Mouse (Mus musculus): ENCODE data around the gene Dlg1. TPM values are rescaled to one million over a fixed set of nuclear protein-coding genes. Genes with fewer than 3 reads are reported as not detected.
A peak's percentile ranks its signal among the peaks of the same experiment; 100 is the strongest.

Dlg1 gene
- total RNA-seq, 1 experiment = 70.3 TPM

- TF ChIP-seq ZNF384 (IDR thresholded peaks at IDR 0.05; ENCODE audit: low read depth, low read length) (no peak), CHD2 (IDR thresholded peaks at IDR 0.05; ENCODE audit: low read depth, low read length) (no peak), ZC3H11A (IDR thresholded peaks at IDR 0.05; ENCODE audit: borderline replicate concordance, low read depth, low read length) (no peak), HCFC1 (IDR thresholded peaks at IDR 0.05; ENCODE audit: borderline replicate concordance, insufficient read depth, low read length) (no peak), MAFK (IDR thresholded peaks at IDR 0.05; ENCODE audit: insufficient read depth, low read depth, low read length) (no peak)
- H3K9ac ChIP-seq (ENCODE audit: insufficient read depth, low read depth, low read length, poor library complexity, severe bottlenecking) = no peak overlapping the region
- in situ Hi-C loops (cut with MboI; ENCODE audit: low sequenced_read_pairs in 2 of 2, unreplicated experiment in 2 of 2) = no loop called here
- H3K27ac ChIP-seq (ENCODE audit: insufficient read depth, low read depth, low read length, poor library complexity, severe bottlenecking) = no peak overlapping the region
- no peak for DNase-seq (ENCODE audit: low read depth, low spot score)
- H3K4me3 ChIP-seq (ENCODE audit: insufficient read depth in 1 of 2, low read depth in 1 of 2, low read length in 2 of 2, poor library complexity in 1 of 2, severe bottlenecking in 1 of 2) = no peak overlapping the region
- H3K9me3 ChIP-seq (ENCODE audit: control insufficient read depth, insufficient read depth, low read depth, low read length) = no peaks in the 10 kb centered on the region
- H3K36me3 ChIP-seq (ENCODE audit: control insufficient read depth, insufficient read depth, low read length, poor library complexity, severe bottlenecking) = peaks cover 1% of the 10 kb centered on the region; the same call in 1 of the 2 replicates
- no peaks in the 10 kb centered on the region for H3K4me1 ChIP-seq (ENCODE audit: control insufficient read depth in 2 of 2, insufficient read depth in 2 of 2, low read length in 2 of 2, poor library complexity in 1 of 2)
Observed at GRCm38 (mm10) chr16:31790056-31790455, 126.8 kb downstream of the Dlg1 start.

GRCm38 (mm10) chr16:31803644-31804043, 140.4 kb downstream of the Dlg1 start:
- no peaks in the 10 kb centered on the region for H3K9me3 ChIP-seq (ENCODE audit: control insufficient read depth, insufficient read depth, low read depth, low read length)
- H3K9ac ChIP-seq (ENCODE audit: insufficient read depth, low read depth, low read length, poor library complexity, severe bottlenecking) = no peak overlapping the region
- in situ Hi-C loops (cut with MboI; ENCODE audit: low sequenced_read_pairs in 2 of 2, unreplicated experiment in 2 of 2) = no loop called here
- peaks cover 2% of the 10 kb centered on the region for H3K36me3 ChIP-seq (ENCODE audit: control insufficient read depth, insufficient read depth, low read length, poor library complexity, severe bottlenecking)
- H3K4me1 ChIP-seq (ENCODE audit: control insufficient read depth in 2 of 2, insufficient read depth in 2 of 2, low read length in 2 of 2, poor library complexity in 1 of 2) = no peaks in the 10 kb centered on the region
- H3K27ac ChIP-seq (ENCODE audit: insufficient read depth, low read depth, low read length, poor library complexity, severe bottlenecking) = no peak overlapping the region
- no peak overlapping the region for H3K4me3 ChIP-seq (ENCODE audit: insufficient read depth in 1 of 2, low read depth in 1 of 2, low read length in 2 of 2, poor library complexity in 1 of 2, severe bottlenecking in 1 of 2)
- no peak for DNase-seq (ENCODE audit: low read depth, low spot score)
- TF ChIP-seq ZNF384 (IDR thresholded peaks at IDR 0.05; ENCODE audit: low read depth, low read length) (no peak), HCFC1 (IDR thresholded peaks at IDR 0.05; ENCODE audit: borderline replicate concordance, insufficient read depth, low read length) (no peak), MAFK (IDR thresholded peaks at IDR 0.05; ENCODE audit: insufficient read depth, low read depth, low read length) (no peak), CHD2 (IDR thresholded peaks at IDR 0.05; ENCODE audit: low read depth, low read length) (no peak)

GRCm38 (mm10) chr16:31826049-31826448, 162.8 kb downstream of the Dlg1 start:
- in situ Hi-C loops (cut with MboI; ENCODE audit: low sequenced_read_pairs in 2 of 2, unreplicated experiment in 2 of 2) = no loop called here
- no peaks in the 10 kb centered on the region for H3K9me3 ChIP-seq (ENCODE audit: control insufficient read depth, insufficient read depth, low read depth, low read length)
- H3K9ac ChIP-seq (ENCODE audit: insufficient read depth, low read depth, low read length, poor library complexity, severe bottlenecking) = no peak overlapping the region
- H3K36me3 ChIP-seq (ENCODE audit: control insufficient read depth, insufficient read depth, low read length, poor library complexity, severe bottlenecking) = peaks cover 2% of the 10 kb centered on the region; the same call in 1 of the 2 replicates
- peaks cover 2 to 3% of the 10 kb centered on the region in 2 experiments; a peak in 2 of 4 replicates for H3K4me1 ChIP-seq (ENCODE audit: control insufficient read depth in 2 of 2, insufficient read depth in 2 of 2, low read length in 2 of 2, poor library complexity in 1 of 2)
- TF ChIP-seq HCFC1 (IDR thresholded peaks at IDR 0.05; ENCODE audit: borderline replicate concordance, insufficient read depth, low read length) = no peak
- TF ChIP-seq ZC3H11A (IDR thresholded peaks at IDR 0.05; ENCODE audit: borderline replicate concordance, low read depth, low read length) = no peak
- no peak for TF ChIP-seq CHD2 (IDR thresholded peaks at IDR 0.05; ENCODE audit: low read depth, low read length)
- TF ChIP-seq ZNF384 (IDR thresholded peaks at IDR 0.05; ENCODE audit: low read depth, low read length) = no peak
- no peak for TF ChIP-seq MAFK (IDR thresholded peaks at IDR 0.05; ENCODE audit: insufficient read depth, low read depth, low read length)
- H3K4me3 ChIP-seq (ENCODE audit: insufficient read depth in 1 of 2, low read depth in 1 of 2, low read length in 2 of 2, poor library complexity in 1 of 2, severe bottlenecking in 1 of 2) = no peak overlapping the region
- no peak overlapping the region for H3K27ac ChIP-seq (ENCODE audit: insufficient read depth, low read depth, low read length, poor library complexity, severe bottlenecking)
- peak; percentile 15 for DNase-seq (ENCODE audit: low read depth, low spot score)

GRCm38 (mm10) chr16:31830726-31831125, 167.5 kb downstream of the Dlg1 start:
- in situ Hi-C loops (cut with MboI; ENCODE audit: low sequenced_read_pairs in 2 of 2, unreplicated experiment in 2 of 2) = no loop called here
- Histone ChIP-seq H3K9me3 (ENCODE audit: control insufficient read depth, insufficient read depth, low read depth, low read length) (no peaks in the 10 kb centered on the region), H3K4me3 (ENCODE audit: insufficient read depth in 1 of 2, low read depth in 1 of 2, low read length in 2 of 2, poor library complexity in 1 of 2, severe bottlenecking in 1 of 2) (no peak overlapping the region), H3K9ac (ENCODE audit: insufficient read depth, low read depth, low read length, poor library complexity, severe bottlenecking) (no peak overlapping the region), H3K27ac (ENCODE audit: insufficient read depth, low read depth, low read length, poor library complexity, severe bottlenecking) (no peak overlapping the region), H3K4me1 (ENCODE audit: control insufficient read depth in 2 of 2, insufficient read depth in 2 of 2, low read length in 2 of 2, poor library complexity in 1 of 2) (peaks cover 2% of the 10 kb centered on the region in 2 experiments; a peak in 2 of 4 replicates), H3K36me3 (ENCODE audit: control insufficient read depth, insufficient read depth, low read length, poor library complexity, severe bottlenecking) (peaks cover 2% of the 10 kb centered on the region; the same call in 1 of the 2 replicates)
- TF ChIP-seq MAFK (IDR thresholded peaks at IDR 0.05; ENCODE audit: insufficient read depth, low read depth, low read length) (no peak), CHD2 (IDR thresholded peaks at IDR 0.05; ENCODE audit: low read depth, low read length) (no peak), HCFC1 (IDR thresholded peaks at IDR 0.05; ENCODE audit: borderline replicate concordance, insufficient read depth, low read length) (no peak), ZNF384 (IDR thresholded peaks at IDR 0.05; ENCODE audit: low read depth, low read length) (no peak), ZC3H11A (IDR thresholded peaks at IDR 0.05; ENCODE audit: borderline replicate concordance, low read depth, low read length) (no peak)
- DNase-seq (ENCODE audit: low read depth, low spot score) = no peak

All from ES-E14 (cell line).